ENCODE assay signal across 8 mouse cellular contexts in the genomic region with DNA sequence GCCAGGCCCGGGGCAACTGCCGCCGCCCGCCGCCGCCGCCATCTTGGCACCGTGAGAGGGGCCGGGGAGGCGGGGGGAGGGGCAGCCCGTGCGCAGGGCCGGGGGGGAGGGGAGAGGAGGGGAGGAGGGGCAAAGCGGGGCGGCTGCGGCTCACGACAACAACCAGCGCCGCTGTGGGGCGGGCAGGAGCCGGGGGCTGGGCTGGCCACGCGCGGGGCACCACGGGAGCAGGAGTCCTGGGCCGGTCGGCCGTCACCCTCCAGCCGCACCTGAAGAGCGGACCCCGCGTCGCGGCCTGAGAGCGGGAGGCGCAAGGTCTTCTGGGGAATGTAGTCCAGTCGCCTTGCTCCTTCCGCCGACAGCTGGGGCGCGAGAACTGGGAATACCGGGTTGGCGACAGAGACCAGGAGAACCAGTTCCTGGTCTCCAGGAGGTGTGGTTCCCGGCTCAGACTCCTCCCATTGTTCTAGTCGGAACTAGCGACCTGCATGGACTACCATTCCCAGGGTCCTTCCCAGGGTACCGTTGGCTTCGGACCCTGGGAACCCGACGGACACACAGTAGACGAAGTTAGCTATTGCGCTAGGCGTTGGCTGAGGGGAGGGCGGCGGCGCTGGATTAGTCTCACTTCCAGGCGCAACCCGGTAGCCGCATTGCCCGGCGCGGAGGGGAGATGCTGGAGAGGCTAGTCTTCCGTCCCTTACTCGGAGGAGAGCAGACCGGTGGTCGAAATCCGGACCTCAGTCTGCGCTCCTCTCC. TPM values are rescaled to one million over a fixed set of nuclear protein-coding genes. Genes with fewer than 3 reads are reported as not detected.
DNase-seq lines count a peak whose midpoint lies in the region; ATAC-seq and TF ChIP-seq lines count a peak whose summit lies in the region.

A gene (minus strand): TSS at position 51 of the 759 bp plus-strand sequence.

- intact Hi-C loops in heart, adult 2 months (cut with DNase I), result loop anchor here (1.0 to 2.0 kb wide), 4 partner anchors 24 to 62 kb away; a partner anchor contains a TSS

- TF ChIP-seq EP300 in heart, adult 2 months (IDR thresholded peaks at IDR 0.05; ENCODE audit: insufficient read depth, low read depth, low read length), result peak; percentile 68

- under 1% methylated on average over 34 of the region's 68 CpGs for WGBS in embryonic facial prominence, embryonic 14.5 days
- under 1% methylated on average over 53 of the region's 68 CpGs for WGBS in heart, adult 2 months
- 2% methylated on average over 59 of the region's 68 CpGs for WGBS in limb, embryonic 13.5 days
- 0% methylated on average over 53 of the region's 68 CpGs for WGBS in midbrain, embryonic 16.5 days

- peak within 1 kb of the TSS; percentile 94 for H3K4me3 ChIP-seq in embryonic facial prominence, embryonic 14.5 days (ENCODE audit: low read depth, low read length)
- H3K4me3 ChIP-seq in heart, adult 2 months, result peak within 1 kb of the TSS; percentile 83
- peak within 1 kb of the TSS; percentile 97 for H3K4me3 ChIP-seq in limb, embryonic 13.5 days
- H3K4me3 ChIP-seq in midbrain, embryonic 16.5 days (ENCODE audit: low read depth, low read length), result peak within 1 kb of the TSS; percentile 94

- ATAC-seq in embryonic facial prominence, embryonic 14.5 days (ENCODE audit: low read depth), result peak; percentile 96
- ATAC-seq in limb, embryonic 13.5 days (ENCODE audit: low FRiP score, low read depth), result peak; percentile 96
- ATAC-seq in midbrain, embryonic 16.5 days, result peak; percentile 96

- no peak for TF ChIP-seq CTCF in heart, adult 2 months (IDR thresholded peaks at IDR 0.05)

- TF ChIP-seq POLR2A in heart, adult 2 months (IDR thresholded peaks at IDR 0.05; ENCODE audit: insufficient read depth, low read depth, low read length), result peak; percentile 87

- peaks cover 1% of the 10 kb centered on the region for H3K79me2 ChIP-seq in heart, adult 2 months (replicated peaks; ENCODE audit: control insufficient read depth, insufficient read depth, low read length)

- H3K9me3 ChIP-seq in embryonic facial prominence, embryonic 14.5 days (ENCODE audit: control insufficient read depth, low read length), result no peaks in the 10 kb centered on the region
- H3K9me3 ChIP-seq in limb, embryonic 13.5 days, result no peaks in the 10 kb centered on the region
- no peaks in the 10 kb centered on the region for H3K9me3 ChIP-seq in midbrain, embryonic 16.5 days (replicated peaks; ENCODE audit: control insufficient read depth, low read length, poor library complexity, severe bottlenecking)

- H3K4me1 ChIP-seq in embryonic facial prominence, embryonic 14.5 days (ENCODE audit: control insufficient read depth, insufficient read depth, low read length), result peaks cover 7% of the 10 kb centered on the region; the same call in 1 of the 2 replicates
- H3K4me1 ChIP-seq in heart, adult 2 months (ENCODE audit: control insufficient read depth, insufficient read depth, low read length), result no peaks in the 10 kb centered on the region
- H3K4me1 ChIP-seq in limb, embryonic 13.5 days, result peaks cover 22% of the 10 kb centered on the region
- peaks cover 16% of the 10 kb centered on the region for H3K4me1 ChIP-seq in midbrain, embryonic 16.5 days (ENCODE audit: control insufficient read depth, insufficient read depth, low read length)

- H3K27ac ChIP-seq in embryonic facial prominence, embryonic 14.5 days (replicated peaks; ENCODE audit: low read depth, low read length), result peak within 1 kb of the TSS; percentile 89
- peak within 1 kb of the TSS; percentile 87 for H3K27ac ChIP-seq in heart, adult 2 months
- peak within 1 kb of the TSS; percentile 93 for H3K27ac ChIP-seq in limb, embryonic 13.5 days
- peak within 1 kb of the TSS; percentile 93 for H3K27ac ChIP-seq in midbrain, embryonic 16.5 days (ENCODE audit: low read length)

- peak within 1 kb of the TSS; percentile 96 for H3K4me2 ChIP-seq in embryonic facial prominence, embryonic 14.5 days (ENCODE audit: low read depth, low read length)
- H3K4me2 ChIP-seq in limb, embryonic 13.5 days (replicated peaks), result peak within 1 kb of the TSS; percentile 96
- peak within 1 kb of the TSS; percentile 94 for H3K4me2 ChIP-seq in midbrain, embryonic 16.5 days (ENCODE audit: low read length)

- H3K9ac ChIP-seq in embryonic facial prominence, embryonic 14.5 days (ENCODE audit: low read depth, low read length), result peak within 1 kb of the TSS; percentile 96
- H3K9ac ChIP-seq in heart, adult 2 months (ENCODE audit: low read depth, low read length), result peak within 1 kb of the TSS; percentile 90
- peak within 1 kb of the TSS; percentile 99 for H3K9ac ChIP-seq in limb, embryonic 13.5 days
- peak within 1 kb of the TSS; percentile 94 for H3K9ac ChIP-seq in midbrain, embryonic 16.5 days (ENCODE audit: low read depth, low read length)

- H3K36me3 ChIP-seq in embryonic facial prominence, embryonic 14.5 days (ENCODE audit: control insufficient read depth, insufficient read depth, low read length), result peaks cover 29% of the 10 kb centered on the region
- no peaks in the 10 kb centered on the region for H3K36me3 ChIP-seq in heart, adult 2 months (ENCODE audit: control insufficient read depth, insufficient read depth, low read length)
- H3K36me3 ChIP-seq in limb, embryonic 13.5 days, result peaks cover 30% of the 10 kb centered on the region
- H3K36me3 ChIP-seq in midbrain, embryonic 16.5 days (ENCODE audit: control insufficient read depth, insufficient read depth, low read length), result peaks cover 19% of the 10 kb centered on the region; the same call in 1 of the 2 replicates

- DNase-seq in 3T3-L1 (ENCODE audit: low read depth, low spot score), result peak; percentile 98
- peak; percentile 90 to 93 for DNase-seq in adrenal gland, postnatal 4 days (ENCODE audit: low spot score in 2 of 2)
- peak; percentile 99 for DNase-seq in embryonic facial prominence, embryonic 14.5 days (ENCODE audit: low spot score)
- peak; percentile 95 to 99 for DNase-seq in heart, adult 2 months
- DNase-seq in kidney, adult 8-10 months, result peak; percentile 97 to 99
- DNase-seq in spleen, postnatal 10 days (ENCODE audit: low spot score in 2 of 2), result peak; percentile 89 to 95

- H3K27me3 ChIP-seq in embryonic facial prominence, embryonic 14.5 days (replicated peaks; ENCODE audit: control insufficient read depth, insufficient read depth, low read length), result no peaks in the 10 kb centered on the region
- H3K27me3 ChIP-seq in heart, adult 2 months (ENCODE audit: control insufficient read depth, insufficient read depth, low read length), result no peaks in the 10 kb centered on the region
- 0 out of 2 replicates have a peak, but pooled peaks cover 2% of the 10 kb centered on the region for H3K27me3 ChIP-seq in limb, embryonic 13.5 days
- H3K27me3 ChIP-seq in midbrain, embryonic 16.5 days (ENCODE audit: control insufficient read depth, insufficient read depth, low read depth, low read length), result no peaks in the 10 kb centered on the region

RNA-seq across cellular contexts. Expression of the gene that starts here (rescaled TPM):
- total RNA-seq in adrenal gland, postnatal 4 days (2021), result 10 to 100 TPM; 71.4 to 84.4 TPM
- 11.7 and 13.3 TPM in 2 replicates for polyA plus RNA-seq in embryonic facial prominence, embryonic 14.5 days (2014; fragmentation: Nextera tagmentation; extraction: Ambion mirVana)
- total RNA-seq in heart, adult 2 months (2021), result 10 to 100 TPM; 15.6 to 15.9 TPM
- polyA plus RNA-seq in heart, adult 2 months (2012; rRNA removed), result 25.6 and 28.3 TPM in 2 replicates
- polyA plus RNA-seq in limb, embryonic 13.5 days (2015; fragmentation: Nextera tagmentation; extraction: Ambion mirVana), result 11.0 and 12.6 TPM in 2 replicates
- polyA plus RNA-seq in midbrain, embryonic 16.5 days (2015; fragmentation: Nextera tagmentation; extraction: Ambion mirVana), result 9.1 and 11.0 TPM in 2 replicates

Comparison
In these comparisons a context has a peak if more than half of its experiments do, and no peak if none do; other contexts are left out.
1. Peak in every context shown above with its lines: DNase-seq, ATAC-seq, H3K4me3 ChIP-seq and H3K27ac ChIP-seq.
2. RNA of the gene that starts here (total RNA-seq): 71.4 to 84.4 TPM in adrenal gland, postnatal 4 days; 15.6 to 15.9 TPM in heart, adult 2 months; every median in the first group is over 4 times any median in the second.